In genomic region chr9:21189905-21190304, GRCm38 (mm10) we compare ENCODE assay signal across 1 mouse cellular context.
TF ChIP-seq lines count a peak whose summit lies in the region.

No protein-coding gene starts in this region.

TF ChIP-seq in MEL, 35 proteins besides CTCF, POLR2A, EP300 and RAD21:
- TF ChIP-seq MYC (IDR thresholded peaks at IDR 0.05; ENCODE audit: low read depth, low read length) (peak; percentile 94), RCOR1 (IDR thresholded peaks at IDR 0.05; ENCODE audit: low read depth, low read length) (peak; percentile 67; the same call in 1 of the 2 replicates), MAFK (IDR thresholded peaks at IDR 0.05; ENCODE audit: borderline replicate concordance, low read depth, low read length) (no peak), TAL1 (IDR thresholded peaks at IDR 0.05; ENCODE audit: low read length) (no peak), ZNF384 (IDR thresholded peaks at IDR 0.05; ENCODE audit: low read depth, low read length) (peak; percentile 90), MXI1 (IDR thresholded peaks at IDR 0.05; ENCODE audit: low read depth, low read length) (peak; percentile 74), ZC3H11A (IDR thresholded peaks at IDR 0.05; ENCODE audit: low read depth, low read length) (peak; percentile 34), TBP (IDR thresholded peaks at IDR 0.05; ENCODE audit: low read depth, low read length) (no peak), SMC3 (IDR thresholded peaks at IDR 0.05; ENCODE audit: low read depth, low read length) (peak; percentile 71)
